Mouse (Mus musculus): ENCODE results near the gene Prpf6. TPM values are rescaled to one million over a fixed set of nuclear protein-coding genes. Genes with fewer than 3 reads are reported as not detected.

Prpf6 gene
- 46.3 and 52.2 TPM in 2 replicates for polyA plus RNA-seq (2015; fragmentation: Nextera tagmentation; extraction: Ambion mirVana)

DNA sequence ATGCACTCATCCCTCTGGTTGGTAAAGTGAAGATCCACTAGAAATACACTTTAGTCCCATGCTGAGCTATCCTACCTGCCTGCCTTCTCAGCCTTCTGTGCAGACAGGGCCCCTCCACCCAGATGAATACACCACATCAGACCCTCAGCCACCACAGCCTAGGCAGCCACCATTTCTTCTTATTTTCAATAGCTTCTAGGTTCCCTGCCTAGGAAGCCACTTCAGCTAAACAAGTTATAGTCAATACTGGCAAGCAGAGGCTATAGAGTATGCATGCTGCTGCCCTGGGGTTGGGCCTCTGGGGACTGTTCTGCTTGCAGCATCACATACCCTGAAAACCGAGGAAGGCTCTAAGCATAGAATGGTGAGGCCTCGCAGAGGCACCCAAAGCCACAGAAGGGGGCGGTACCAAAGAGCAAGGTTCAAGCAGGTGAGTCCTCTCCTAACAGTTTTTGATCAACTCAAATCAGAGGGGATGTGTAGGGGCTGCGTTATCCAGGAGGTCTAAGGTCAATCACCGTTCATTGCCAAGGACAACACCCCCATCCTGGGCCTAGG lies at the start of gene Prpf6:
TSS of gene Prpf6 (plus strand) at position 341 of the 558 bp plus-strand sequence.
- no peak for TF ChIP-seq CTCF (IDR thresholded peaks at IDR 0.05; ENCODE audit: low read depth)
- ATAC-seq (replicated peaks; ENCODE audit: low FRiP score, low read depth) (no peak), DNase-seq (ENCODE audit: low spot score) (no peak)
- peak within 1 kb of the TSS; percentile 95 for H3K9ac ChIP-seq (ENCODE audit: low read depth, low read length)
- no peaks in the 10 kb centered on the region for H3K27me3 ChIP-seq (ENCODE audit: insufficient read depth, low read length)
- H3K4me2 ChIP-seq (ENCODE audit: low read length) = peak within 1 kb of the TSS; percentile 92
- peak within 1 kb of the TSS; percentile 90 for H3K27ac ChIP-seq
- peak within 1 kb of the TSS; percentile 91 for H3K4me3 ChIP-seq (replicated peaks; ENCODE audit: low read depth, low read length)
- no peaks in the 10 kb centered on the region for H3K9me3 ChIP-seq (replicated peaks; ENCODE audit: low read length)
- WGBS = 4% methylated on average over 5 of the region's 5 CpGs
- H3K36me3 ChIP-seq (ENCODE audit: insufficient read depth, low read length) = peaks cover 25% of the 10 kb centered on the region
- peaks cover 9% of the 10 kb centered on the region; the same call in 1 of the 2 replicates for H3K4me1 ChIP-seq (replicated peaks; ENCODE audit: insufficient read depth, low read length)

- H3K9ac ChIP-seq (ENCODE audit: low read depth, low read length) = no peak overlapping the region
- no peak overlapping the region for H3K27ac ChIP-seq
- H3K4me1 ChIP-seq (replicated peaks; ENCODE audit: insufficient read depth, low read length) = no peaks in the 10 kb centered on the region
- H3K4me2 ChIP-seq (ENCODE audit: low read length) = no peak overlapping the region
- H3K4me3 ChIP-seq (replicated peaks; ENCODE audit: low read depth, low read length) = no peak overlapping the region
- ATAC-seq (replicated peaks; ENCODE audit: low FRiP score, low read depth) = no peak
- WGBS = 98% methylated on average over 7 of the region's 7 CpGs
- no peaks in the 10 kb centered on the region for H3K9me3 ChIP-seq (replicated peaks; ENCODE audit: low read length)
- DNase-seq (ENCODE audit: low spot score) = no peak
- no peak for TF ChIP-seq CTCF (IDR thresholded peaks at IDR 0.05; ENCODE audit: low read depth)
- H3K27me3 ChIP-seq (ENCODE audit: insufficient read depth, low read length) = no peaks in the 10 kb centered on the region
- H3K36me3 ChIP-seq (ENCODE audit: insufficient read depth, low read length) = peaks cover 40% of the 10 kb centered on the region
Observed at GRCm38 (mm10) chr2:181546142-181546541, 45.5 kb upstream of the Prpf6 start.

GRCm38 (mm10) chr2:181548227-181548626 lies 43.4 kb upstream of the Prpf6 start:
- WGBS = 76% methylated on average over 1 of the region's 1 CpGs
- no peak for ATAC-seq (replicated peaks; ENCODE audit: low FRiP score, low read depth)
- peaks cover 49% of the 10 kb centered on the region for H3K36me3 ChIP-seq (ENCODE audit: insufficient read depth, low read length)
- no peaks in the 10 kb centered on the region for H3K4me1 ChIP-seq (replicated peaks; ENCODE audit: insufficient read depth, low read length)
- no peak for DNase-seq (ENCODE audit: low spot score)
- no peak overlapping the region for H3K9ac ChIP-seq (ENCODE audit: low read depth, low read length)
- H3K4me2 ChIP-seq (ENCODE audit: low read length) = no peak overlapping the region
- no peak for TF ChIP-seq CTCF (IDR thresholded peaks at IDR 0.05; ENCODE audit: low read depth)
- H3K27me3 ChIP-seq (ENCODE audit: insufficient read depth, low read length) = no peaks in the 10 kb centered on the region
- H3K27ac ChIP-seq = no peak overlapping the region
- H3K9me3 ChIP-seq (replicated peaks; ENCODE audit: low read length) = no peaks in the 10 kb centered on the region
- H3K4me3 ChIP-seq (replicated peaks; ENCODE audit: low read depth, low read length) = no peak overlapping the region

- H3K27me3 ChIP-seq (ENCODE audit: insufficient read depth, low read length) = no peaks in the 10 kb centered on the region
- TF ChIP-seq CTCF (IDR thresholded peaks at IDR 0.05; ENCODE audit: low read depth) = no peak
- peak; percentile 37 for DNase-seq (ENCODE audit: low spot score)
- no peak overlapping the region for H3K4me3 ChIP-seq (replicated peaks; ENCODE audit: low read depth, low read length)
- no peaks in the 10 kb centered on the region for H3K4me1 ChIP-seq (replicated peaks; ENCODE audit: insufficient read depth, low read length)
- H3K9me3 ChIP-seq (replicated peaks; ENCODE audit: low read length) = no peaks in the 10 kb centered on the region
- no peak overlapping the region for H3K27ac ChIP-seq
- WGBS = 54% methylated on average over 5 of the region's 5 CpGs
- ATAC-seq (replicated peaks; ENCODE audit: low FRiP score, low read depth) = 0 out of 2 replicates have a peak, but pooled peaks have one; percentile 54
- H3K4me2 ChIP-seq (ENCODE audit: low read length) = no peak overlapping the region
- H3K36me3 ChIP-seq (ENCODE audit: insufficient read depth, low read length) = peaks cover 49% of the 10 kb centered on the region
- no peak overlapping the region for H3K9ac ChIP-seq (ENCODE audit: low read depth, low read length)
Observed at GRCm38 (mm10) chr2:181548682-181549081, 43.0 kb upstream of the Prpf6 start.

DNA sequence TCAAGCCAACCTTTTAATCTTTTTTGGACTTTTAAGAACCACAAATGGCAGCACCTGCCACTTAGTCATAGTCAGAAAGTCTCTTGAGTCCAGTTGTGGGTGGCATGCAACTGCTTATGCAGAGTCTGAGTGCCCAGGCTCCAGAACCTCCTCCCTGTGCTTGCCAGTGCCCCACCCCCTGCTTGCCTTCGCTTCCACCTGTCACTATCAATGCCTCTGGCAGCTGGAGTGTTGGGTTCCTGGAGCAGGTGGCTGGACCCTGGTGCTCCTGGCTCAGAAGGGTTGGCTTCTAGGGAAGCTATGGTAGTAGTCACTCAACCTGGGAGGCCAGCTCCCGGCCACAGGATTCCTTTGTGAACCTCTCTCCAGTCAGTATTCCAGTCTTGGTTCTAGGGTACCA lies 41.4 kb upstream of the Prpf6 start:
- WGBS = 93% methylated on average over 2 of the region's 2 CpGs
- H3K27me3 ChIP-seq (ENCODE audit: insufficient read depth, low read length) = no peaks in the 10 kb centered on the region
- no peaks in the 10 kb centered on the region for H3K4me1 ChIP-seq (replicated peaks; ENCODE audit: insufficient read depth, low read length)
- H3K27ac ChIP-seq = no peak overlapping the region
- peaks cover 49% of the 10 kb centered on the region for H3K36me3 ChIP-seq (ENCODE audit: insufficient read depth, low read length)
- H3K4me2 ChIP-seq (ENCODE audit: low read length) = no peak overlapping the region
- H3K4me3 ChIP-seq (replicated peaks; ENCODE audit: low read depth, low read length) = no peak overlapping the region
- H3K9me3 ChIP-seq (replicated peaks; ENCODE audit: low read length) = no peaks in the 10 kb centered on the region
- DNase-seq (ENCODE audit: low spot score) = no peak
- ATAC-seq (replicated peaks; ENCODE audit: low FRiP score, low read depth) = no peak
- TF ChIP-seq CTCF (IDR thresholded peaks at IDR 0.05; ENCODE audit: low read depth) = no peak
- H3K9ac ChIP-seq (ENCODE audit: low read depth, low read length) = no peak overlapping the region

DNA sequence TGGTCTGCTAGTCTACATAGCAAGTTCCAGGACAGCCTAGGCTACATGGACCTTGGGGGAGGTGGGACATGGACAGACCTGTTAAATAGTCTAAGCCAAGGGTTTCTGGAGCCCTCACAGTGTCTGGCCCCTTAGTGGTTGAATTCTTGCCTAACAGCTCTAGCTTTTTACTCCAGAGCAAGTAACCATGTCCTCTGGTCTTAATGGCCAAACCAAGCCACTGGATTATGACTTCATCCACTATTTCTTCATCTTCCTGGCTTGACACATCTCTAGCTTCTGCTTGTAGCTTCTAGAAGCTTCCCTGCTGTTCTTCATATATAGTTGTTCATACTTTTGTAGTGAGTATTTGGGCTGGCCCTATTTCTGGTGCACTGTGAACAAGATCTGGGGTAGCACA lies 37.9 kb upstream of the Prpf6 start:
- no peaks in the 10 kb centered on the region for H3K4me1 ChIP-seq (replicated peaks; ENCODE audit: insufficient read depth, low read length)
- H3K9me3 ChIP-seq (replicated peaks; ENCODE audit: low read length) = no peaks in the 10 kb centered on the region
- peaks cover 33% of the 10 kb centered on the region for H3K36me3 ChIP-seq (ENCODE audit: insufficient read depth, low read length)
- H3K4me3 ChIP-seq (replicated peaks; ENCODE audit: low read depth, low read length) = no peak overlapping the region
- H3K27ac ChIP-seq = no peak overlapping the region
- TF ChIP-seq CTCF (IDR thresholded peaks at IDR 0.05; ENCODE audit: low read depth) = no peak
- DNase-seq (ENCODE audit: low spot score) (no peak), ATAC-seq (replicated peaks; ENCODE audit: low FRiP score, low read depth) (no peak)
- H3K27me3 ChIP-seq (ENCODE audit: insufficient read depth, low read length) = no peaks in the 10 kb centered on the region
- H3K9ac ChIP-seq (ENCODE audit: low read depth, low read length) = no peak overlapping the region
- no peak overlapping the region for H3K4me2 ChIP-seq (ENCODE audit: low read length)

DNA sequence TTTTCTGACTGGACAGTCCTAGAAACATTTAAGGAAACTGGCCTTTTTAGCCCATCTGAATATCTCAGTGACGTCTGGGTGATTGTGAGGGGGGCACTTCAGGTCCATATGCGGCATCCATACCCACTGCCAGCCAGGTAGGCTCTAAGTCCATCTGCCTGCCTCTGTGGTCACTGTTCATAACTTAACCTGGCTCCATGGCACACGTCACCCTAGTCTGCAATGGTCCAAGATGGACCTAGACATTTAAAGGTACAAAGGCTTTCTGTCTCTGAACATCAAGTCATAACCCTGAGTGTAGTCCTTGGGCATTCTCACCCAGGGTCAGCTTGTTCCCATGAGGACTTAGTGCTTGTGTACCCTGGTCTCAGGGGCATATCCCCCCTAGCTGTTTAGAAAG lies 24.3 kb upstream of the Prpf6 start:
- Histone ChIP-seq H3K9ac (ENCODE audit: low read depth, low read length) (no peak overlapping the region), H3K27ac (no peak overlapping the region), H3K4me2 (ENCODE audit: low read length) (no peak overlapping the region), H3K27me3 (ENCODE audit: insufficient read depth, low read length) (no peaks in the 10 kb centered on the region), H3K36me3 (ENCODE audit: insufficient read depth, low read length) (no peaks in the 10 kb centered on the region; the same call in 1 of the 2 replicates), H3K9me3 (replicated peaks; ENCODE audit: low read length) (0 out of 2 replicates have a peak, but pooled peaks cover 2% of the 10 kb centered on the region), H3K4me3 (replicated peaks; ENCODE audit: low read depth, low read length) (no peak overlapping the region), H3K4me1 (replicated peaks; ENCODE audit: insufficient read depth, low read length) (no peaks in the 10 kb centered on the region)
- no peak for TF ChIP-seq CTCF (IDR thresholded peaks at IDR 0.05; ENCODE audit: low read depth)
- 85% methylated on average over 3 of the region's 3 CpGs for WGBS
- ATAC-seq (replicated peaks; ENCODE audit: low FRiP score, low read depth) = no peak
- DNase-seq (ENCODE audit: low spot score) = no peak

Measured in kidney, postnatal 0 days (tissue).